ENCODE assay signal across 22 mouse cellular contexts in genomic region chr19:30676308-30676707, GRCm38 (mm10).
DNase-seq lines count a peak whose midpoint lies in the region; ATAC-seq lines count a peak whose summit lies in the region.
"Had no signal": no experiment of that assay in that cellular context is flagged by ENCODE, and none has a peak within 500 bp of the region (broad histone marks: within the 10 kb centered on the region; RNA-seq: fewer than 3 reads in every experiment).

No protein-coding gene starts in this region.

- H3K27me3 ChIP-seq in forebrain, embryonic 11.5 days (ENCODE audit: control insufficient read depth, insufficient read depth, low read length) = no peaks in the 10 kb centered on the region
- H3K27me3 ChIP-seq in forebrain, embryonic 13.5 days = no peaks in the 10 kb centered on the region
- H3K27me3 ChIP-seq in midbrain, embryonic 12.5 days = no peaks in the 10 kb centered on the region
- no peaks in the 10 kb centered on the region for H3K27me3 ChIP-seq in midbrain, embryonic 15.5 days (replicated peaks)
- no peaks in the 10 kb centered on the region for H3K27me3 ChIP-seq in midbrain, embryonic 14.5 days (ENCODE audit: control insufficient read depth, insufficient read depth, low read length)
- H3K27me3 ChIP-seq: forebrain, embryonic 15.5 days had no signal

- ATAC-seq in forebrain, embryonic 11.5 days (replicated peaks; ENCODE audit: low FRiP score) = 0 out of 2 replicates have a peak, but pooled peaks have one; percentile 21
- ATAC-seq in forebrain, embryonic 13.5 days = no peak
- ATAC-seq in midbrain, embryonic 12.5 days (ENCODE audit: low FRiP score, low read depth) = peak; percentile 23; the same call in 1 of the 2 replicates
- no peak; the same call in 1 of the 2 replicates for ATAC-seq in midbrain, embryonic 15.5 days (replicated peaks)
- ATAC-seq in midbrain, embryonic 14.5 days (ENCODE audit: low FRiP score, low TSS enrichment) = 0 out of 2 replicates have a peak, but pooled peaks have one; percentile 43
- ATAC-seq: CD4-positive, CD25-positive, alpha-beta regulatory T cell, adult 4 months; forebrain, embryonic 15.5 days; hindbrain, embryonic 16.5 days; inflammation-experienced regulatory T-cells, adult 6 months had no signal

- H3K4me2 ChIP-seq in forebrain, embryonic 11.5 days (ENCODE audit: low read depth, low read length, severe bottlenecking) = no peak overlapping the region
- no peak overlapping the region for H3K4me2 ChIP-seq in forebrain, embryonic 13.5 days
- H3K4me2 ChIP-seq in midbrain, embryonic 12.5 days (replicated peaks) = no peak overlapping the region
- H3K4me2 ChIP-seq in midbrain, embryonic 15.5 days = no peak overlapping the region
- no peak overlapping the region for H3K4me2 ChIP-seq in midbrain, embryonic 14.5 days (ENCODE audit: low read length)
- H3K4me2 ChIP-seq: forebrain, embryonic 15.5 days had no signal

- H3K27ac ChIP-seq in forebrain, embryonic 11.5 days (ENCODE audit: low read depth, low read length) = no peak overlapping the region
- no peak overlapping the region for H3K27ac ChIP-seq in forebrain, embryonic 13.5 days
- H3K27ac ChIP-seq in midbrain, embryonic 12.5 days (replicated peaks) = no peak overlapping the region
- no peak overlapping the region for H3K27ac ChIP-seq in midbrain, embryonic 15.5 days
- no peak overlapping the region for H3K27ac ChIP-seq in midbrain, embryonic 14.5 days (replicated peaks; ENCODE audit: low read depth, low read length)
- H3K27ac ChIP-seq: embryonic facial prominence, embryonic 10.5 days; forebrain, embryonic 15.5 days; heart, embryonic 10.5 days had no signal

- no peaks in the 10 kb centered on the region for H3K36me3 ChIP-seq in forebrain, embryonic 11.5 days (ENCODE audit: control insufficient read depth, insufficient read depth, low read length)
- H3K36me3 ChIP-seq in forebrain, embryonic 13.5 days (ENCODE audit: poor library complexity, severe bottlenecking) = no peaks in the 10 kb centered on the region
- no peaks in the 10 kb centered on the region for H3K36me3 ChIP-seq in midbrain, embryonic 12.5 days
- H3K36me3 ChIP-seq in midbrain, embryonic 15.5 days (replicated peaks) = no peaks in the 10 kb centered on the region
- no peaks in the 10 kb centered on the region for H3K36me3 ChIP-seq in midbrain, embryonic 14.5 days (ENCODE audit: control insufficient read depth, insufficient read depth, low read length)
- H3K36me3 ChIP-seq: embryonic facial prominence, embryonic 10.5 days; forebrain, embryonic 15.5 days; G1E; heart, embryonic 10.5 days had no signal

- H3K4me1 ChIP-seq in forebrain, embryonic 11.5 days (replicated peaks; ENCODE audit: control insufficient read depth, insufficient read depth, low read length) = no peaks in the 10 kb centered on the region
- H3K4me1 ChIP-seq in forebrain, embryonic 13.5 days = no peaks in the 10 kb centered on the region
- no peaks in the 10 kb centered on the region for H3K4me1 ChIP-seq in midbrain, embryonic 12.5 days
- H3K4me1 ChIP-seq in midbrain, embryonic 15.5 days = no peaks in the 10 kb centered on the region
- no peaks in the 10 kb centered on the region for H3K4me1 ChIP-seq in midbrain, embryonic 14.5 days (ENCODE audit: control insufficient read depth, insufficient read depth, low read length)
- H3K4me1 ChIP-seq: embryonic facial prominence, embryonic 10.5 days; forebrain, embryonic 15.5 days; heart, embryonic 10.5 days had no signal

- WGBS in forebrain, embryonic 11.5 days = 73% methylated on average over 8 of the region's 8 CpGs
- 52% methylated on average over 8 of the region's 8 CpGs for WGBS in forebrain, embryonic 13.5 days
- WGBS in midbrain, embryonic 12.5 days = 76% methylated on average over 8 of the region's 8 CpGs
- WGBS in midbrain, embryonic 15.5 days = 47% methylated on average over 8 of the region's 8 CpGs
- 53% methylated on average over 8 of the region's 8 CpGs for WGBS in midbrain, embryonic 14.5 days

- H3K4me3 ChIP-seq in forebrain, embryonic 11.5 days (ENCODE audit: low read depth, low read length) = no peak overlapping the region
- no peak overlapping the region for H3K4me3 ChIP-seq in forebrain, embryonic 13.5 days
- no peak overlapping the region for H3K4me3 ChIP-seq in midbrain, embryonic 12.5 days
- H3K4me3 ChIP-seq in midbrain, embryonic 15.5 days = no peak overlapping the region
- no peak overlapping the region for H3K4me3 ChIP-seq in midbrain, embryonic 14.5 days (replicated peaks; ENCODE audit: low read depth, low read length)
- H3K4me3 ChIP-seq: embryonic facial prominence, embryonic 10.5 days; forebrain, embryonic 15.5 days; heart, embryonic 10.5 days had no signal

- DNase-seq in forebrain, embryonic 11.5 days (ENCODE audit: low spot score) = no peak
- peak; percentile 57 for DNase-seq in midbrain, embryonic 14.5 days
- no peak for DNase-seq in ovary, postnatal 14 days (ENCODE audit: low spot score)
- no peak for DNase-seq in cerebellum, postnatal 10 days
- DNase-seq: adrenal gland, postnatal 10 days; B cell, adult 2 months; cerebellum, adult 18-20 months; cerebellum, adult 9-11 months; gastrocnemius, postnatal 10 days; heart, adult 18-20 months; heart, postnatal 10 days; heart, postnatal 4 days had no signal

- no peak overlapping the region for H3K9ac ChIP-seq in forebrain, embryonic 11.5 days (ENCODE audit: low read length)
- no peak overlapping the region for H3K9ac ChIP-seq in forebrain, embryonic 13.5 days
- H3K9ac ChIP-seq in midbrain, embryonic 12.5 days (replicated peaks) = no peak overlapping the region
- H3K9ac ChIP-seq in midbrain, embryonic 15.5 days = no peak overlapping the region
- H3K9ac ChIP-seq in midbrain, embryonic 14.5 days (replicated peaks; ENCODE audit: low read length) = no peak overlapping the region
- H3K9ac ChIP-seq: forebrain, embryonic 15.5 days had no signal

- no peaks in the 10 kb centered on the region for H3K9me3 ChIP-seq in forebrain, embryonic 11.5 days (ENCODE audit: control insufficient read depth, low read length)
- H3K9me3 ChIP-seq in forebrain, embryonic 13.5 days (replicated peaks) = no peaks in the 10 kb centered on the region
- no peaks in the 10 kb centered on the region for H3K9me3 ChIP-seq in midbrain, embryonic 12.5 days
- H3K9me3 ChIP-seq in midbrain, embryonic 15.5 days = no peaks in the 10 kb centered on the region
- no peaks in the 10 kb centered on the region for H3K9me3 ChIP-seq in midbrain, embryonic 14.5 days (ENCODE audit: control insufficient read depth, low read length)
- H3K9me3 ChIP-seq: embryonic facial prominence, embryonic 10.5 days; forebrain, embryonic 15.5 days; G1E; heart, embryonic 10.5 days had no signal

Comparison
In these comparisons a context has a peak if more than half of its experiments do, and no peak if none do; other contexts are left out.
1. ATAC-seq: peak in forebrain, embryonic 11.5 days (single experiment), midbrain, embryonic 12.5 days (single experiment) and midbrain, embryonic 14.5 days (single experiment); none in forebrain, embryonic 13.5 days (single experiment) and midbrain, embryonic 15.5 days (single experiment).